Mouse (Mus musculus): ENCODE results near the gene Eif3l. TPM values are rescaled to one million over a fixed set of nuclear protein-coding genes. Genes with fewer than 3 reads are reported as not detected.

The Eif3l gene
- total and polyA plus RNA-seq, 3 experiments, result 301 to 442 (median 394) TPM

- TF ChIP-seq ZC3H11A (IDR thresholded peaks at IDR 0.05; ENCODE audit: low read depth, low read length) (no peak), CHD2 (IDR thresholded peaks at IDR 0.05; ENCODE audit: low read length) (no peak), RAD21 (IDR thresholded peaks at IDR 0.05; ENCODE audit: low read depth, low read length) (no peak)
Measured at GRCm38 (mm10) chr15:79140866-79141565, 66.0 kb downstream of the Eif3l start, which contains the start of the genes Polr2f and 1700088E04Rik (continued).

GRCm38 (mm10) chr15:79141566-79141917, 66.6 kb downstream of the Eif3l start:
- no peak for DNase-seq (ENCODE audit: low read depth, low spot score)
- TF ChIP-seq ETS1 (IDR thresholded peaks at IDR 0.05; ENCODE audit: low read depth, low read length) (0 out of 2 replicates have a peak, but pooled peaks have one; percentile 7), NELFE (IDR thresholded peaks at IDR 0.05; ENCODE audit: low read depth, low read length) (no peak)
- peak overlapping the region; percentile 84 to 88 for H3K4me3 ChIP-seq (ENCODE audit: control insufficient read depth in 1 of 2, insufficient read depth in 1 of 2, low read depth in 2 of 2, low read length in 2 of 2)

GRCm38 (mm10) chr15:79143316-79143715, 68.3 kb downstream of the Eif3l start:
- no peak for DNase-seq (ENCODE audit: low read depth, low spot score)
- Histone ChIP-seq H3K4me1 (ENCODE audit: control insufficient read depth in 1 of 2, insufficient read depth in 2 of 2, low read length in 2 of 2) (peaks cover 3 to 9% of the 10 kb centered on the region in 2 experiments; a peak in 2 of 4 replicates), H3K79me2 (ENCODE audit: control insufficient read depth, insufficient read depth, low read length, poor library complexity) (peaks cover 23% of the 10 kb centered on the region), H3K9ac (ENCODE audit: control insufficient read depth, low read depth, low read length, poor library complexity, severe bottlenecking) (no peak overlapping the region), H3K27me3 (ENCODE audit: control insufficient read depth in 1 of 2, insufficient read depth in 2 of 2, low read length in 2 of 2) (no peaks in the 10 kb centered on the region), H3K36me3 (ENCODE audit: control insufficient read depth in 1 of 2, insufficient read depth in 2 of 2, low read length in 2 of 2) (peaks cover 3 to 6% of the 10 kb centered on the region in 2 experiments; a peak in 3 of 4 replicates), H3K4me3 (ENCODE audit: control insufficient read depth in 1 of 2, insufficient read depth in 1 of 2, low read depth in 2 of 2, low read length in 2 of 2) (no peak overlapping the region), H3K27ac (ENCODE audit: control insufficient read depth, low read depth, low read length) (no peak overlapping the region), H3K9me3 (replicated peaks; ENCODE audit: insufficient read depth, low read length) (no peaks in the 10 kb centered on the region)
- TF ChIP-seq USF1 (IDR thresholded peaks at IDR 0.05; ENCODE audit: low read depth, low read length) (no peak), MXI1 (IDR thresholded peaks at IDR 0.05; ENCODE audit: low read depth, low read length) (no peak), ZKSCAN1 (IDR thresholded peaks at IDR 0.05; ENCODE audit: low read depth, low read length) (no peak), SIN3A (IDR thresholded peaks at IDR 0.05; ENCODE audit: low read length) (no peak), MYC (IDR thresholded peaks at IDR 0.05; ENCODE audit: low read depth, low read length) (no peak), MAZ (IDR thresholded peaks at IDR 0.05; ENCODE audit: low read depth, low read length) (no peak), MAFK (IDR thresholded peaks at IDR 0.05; ENCODE audit: borderline replicate concordance, low read depth, low read length) (no peak), TCF12 (IDR thresholded peaks at IDR 0.05; ENCODE audit: low read depth, low read length) (no peak), GABPA (IDR thresholded peaks at IDR 0.05; ENCODE audit: low read depth, low read length) (no peak), POLR2A (IDR thresholded peaks at IDR 0.05; ENCODE audit: control insufficient read depth in 1 of 2, insufficient read depth in 1 of 2, low read depth in 1 of 2, low read length in 2 of 2, poor library complexity in 1 of 2) (no peak), NELFE (IDR thresholded peaks at IDR 0.05; ENCODE audit: low read depth, low read length) (no peak), BHLHE40 (IDR thresholded peaks at IDR 0.05; ENCODE audit: borderline replicate concordance, low read depth, low read length) (no peak), E2F4 (IDR thresholded peaks at IDR 0.05; ENCODE audit: borderline replicate concordance, low read depth, low read length) (no peak)

More at GRCm38 (mm10) chr15:79141566-79141917, 66.6 kb downstream of the Eif3l start:
- Histone ChIP-seq H3K27me3 (ENCODE audit: control insufficient read depth in 1 of 2, insufficient read depth in 2 of 2, low read length in 2 of 2) (no peaks in the 10 kb centered on the region), H3K36me3 (ENCODE audit: control insufficient read depth in 1 of 2, insufficient read depth in 2 of 2, low read length in 2 of 2) (peaks cover 3 to 6% of the 10 kb centered on the region in 2 experiments; a peak in 3 of 4 replicates), H3K9me3 (replicated peaks; ENCODE audit: insufficient read depth, low read length) (no peaks in the 10 kb centered on the region), H3K79me2 (ENCODE audit: control insufficient read depth, insufficient read depth, low read length, poor library complexity) (peaks cover 23% of the 10 kb centered on the region), H3K9ac (ENCODE audit: control insufficient read depth, low read depth, low read length, poor library complexity, severe bottlenecking) (peak overlapping the region; percentile 85), H3K4me1 (ENCODE audit: control insufficient read depth in 1 of 2, insufficient read depth in 2 of 2, low read length in 2 of 2) (peaks cover 3 to 9% of the 10 kb centered on the region in 2 experiments; a peak in 2 of 4 replicates), H3K27ac (ENCODE audit: control insufficient read depth, low read depth, low read length) (peak overlapping the region; percentile 45)

Other genes with a start within 250 kb of the Eif3l start
- gene Cdc42ep1, start 232.6 kb upstream of the Eif3l start, total RNA-seq (2012; rRNA removed), result 0.04 TPM in 1 of 2 replicates, not detected in the other
- 1 to 10 TPM in 1 of 2 experiments, not detected in 1; 1.7 TPM for gene Cdc42ep1, start 232.6 kb upstream of the Eif3l start, polyA plus RNA-seq (2012; ENCODE audit: insufficient read depth in 1 of 2, insufficient read length in 2 of 2, low read depth in 1 of 2, low replicate concordance in 2 of 2, missing spikeins in 1 of 2)
- gene Lgals2, start 219.7 kb upstream of the Eif3l start, total RNA-seq (2012; rRNA removed), result not detected in 2 replicates
- gene Lgals2, start 219.7 kb upstream of the Eif3l start, polyA plus RNA-seq (2012; ENCODE audit: insufficient read depth in 1 of 2, insufficient read length in 2 of 2, low read depth in 1 of 2, low replicate concordance in 2 of 2, missing spikeins in 1 of 2), result not detected
- gene Gga1, start 198.0 kb upstream of the Eif3l start, total RNA-seq (2012; rRNA removed), result 16.1 and 18.2 TPM in 2 replicates
- gene Gga1, start 198.0 kb upstream of the Eif3l start, polyA plus RNA-seq (2012; ENCODE audit: insufficient read depth in 1 of 2, insufficient read length in 2 of 2, low read depth in 1 of 2, low replicate concordance in 2 of 2, missing spikeins in 1 of 2), result 10 to 100 TPM in 1 of 2 experiments, not detected in 1; 48.1 TPM
- 0.27 TPM in 1 of 2 replicates, not detected in the other for gene Gm49510, start 175.5 kb upstream of the Eif3l start, total RNA-seq (2012; rRNA removed)
- gene Gm49510, start 175.5 kb upstream of the Eif3l start, polyA plus RNA-seq (2012; ENCODE audit: insufficient read depth in 1 of 2, insufficient read length in 2 of 2, low read depth in 1 of 2, low replicate concordance in 2 of 2, missing spikeins in 1 of 2), result under 1 TPM in 1 of 2 experiments, not detected in 1; 0.17 TPM
- gene Sh3bp1, start 175.4 kb upstream of the Eif3l start, total RNA-seq (2012; rRNA removed), result 17.1 and 21.0 TPM in 2 replicates
- 10 to 100 TPM in 1 of 2 experiments, not detected in 1; 80.2 TPM for gene Sh3bp1, start 175.4 kb upstream of the Eif3l start, polyA plus RNA-seq (2012; ENCODE audit: insufficient read depth in 1 of 2, insufficient read length in 2 of 2, low read depth in 1 of 2, low replicate concordance in 2 of 2, missing spikeins in 1 of 2)
- 16.7 and 21.5 TPM in 2 replicates for gene Pdxp, start 161.3 kb upstream of the Eif3l start, total RNA-seq (2012; rRNA removed)
- gene Pdxp, start 161.3 kb upstream of the Eif3l start, polyA plus RNA-seq (2012; ENCODE audit: insufficient read depth in 1 of 2, insufficient read length in 2 of 2, low read depth in 1 of 2, low replicate concordance in 2 of 2, missing spikeins in 1 of 2), result 10 to 100 TPM in 1 of 2 experiments, not detected in 1; 25.4 TPM
- gene Lgals1, start 148.5 kb upstream of the Eif3l start, total RNA-seq (2012; rRNA removed), result 974 and 1,054 TPM in 2 replicates
- 1,000 to 10,000 TPM in 1 of 2 experiments, 100 to 1,000 TPM in 1; 646 to 1,010 TPM for gene Lgals1, start 148.5 kb upstream of the Eif3l start, polyA plus RNA-seq (2012; ENCODE audit: insufficient read depth in 1 of 2, insufficient read length in 2 of 2, low read depth in 1 of 2, low replicate concordance in 2 of 2, missing spikeins in 1 of 2)
- 39.0 and 40.8 TPM in 2 replicates for gene Nol12, start 140.2 kb upstream of the Eif3l start, total RNA-seq (2012; rRNA removed)
- 100 to 1,000 TPM in 1 of 2 experiments, not detected in 1; 127 TPM for gene Nol12, start 140.2 kb upstream of the Eif3l start, polyA plus RNA-seq (2012; ENCODE audit: insufficient read depth in 1 of 2, insufficient read length in 2 of 2, low read depth in 1 of 2, low replicate concordance in 2 of 2, missing spikeins in 1 of 2)
- 18.4 and 21.3 TPM in 2 replicates for gene Triobp, start 127.5 kb upstream of the Eif3l start, total RNA-seq (2012; rRNA removed)
- gene Triobp, start 127.5 kb upstream of the Eif3l start, polyA plus RNA-seq (2012; ENCODE audit: insufficient read depth in 1 of 2, insufficient read length in 2 of 2, low read depth in 1 of 2, low replicate concordance in 2 of 2, missing spikeins in 1 of 2), result 10 to 100 TPM in 1 of 2 experiments, not detected in 1; 31.3 TPM
- gene H1f0, start 46.7 kb upstream of the Eif3l start, total RNA-seq (2012; rRNA removed), result 28.2 and 33.5 TPM in 2 replicates
- gene H1f0, start 46.7 kb upstream of the Eif3l start, polyA plus RNA-seq (2012; ENCODE audit: insufficient read depth in 1 of 2, insufficient read length in 2 of 2, low read depth in 1 of 2, low replicate concordance in 2 of 2, missing spikeins in 1 of 2), result 100 to 1,000 TPM in 1 of 2 experiments, 10 to 100 TPM in 1; 46.8 to 213 TPM
- gene Galr3, start 33.3 kb upstream of the Eif3l start, total RNA-seq (2012; rRNA removed), result 2.5 and 2.6 TPM in 2 replicates
- gene Galr3, start 33.3 kb upstream of the Eif3l start, polyA plus RNA-seq (2012; ENCODE audit: insufficient read depth in 1 of 2, insufficient read length in 2 of 2, low read depth in 1 of 2, low replicate concordance in 2 of 2, missing spikeins in 1 of 2), result 1 to 10 TPM in 1 of 2 experiments, not detected in 1; 4.5 TPM
- 42.3 and 43.4 TPM in 2 replicates for gene Ankrd54, start 12.3 kb upstream of the Eif3l start, total RNA-seq (2012; rRNA removed)
- gene Ankrd54, start 12.3 kb upstream of the Eif3l start, polyA plus RNA-seq (2012; ENCODE audit: insufficient read depth in 1 of 2, insufficient read length in 2 of 2, low read depth in 1 of 2, low replicate concordance in 2 of 2, missing spikeins in 1 of 2), result 10 to 100 TPM in 1 of 2 experiments, not detected in 1; 62.2 TPM
- 4.1 and 4.8 TPM in 2 replicates for gene Micall1, start 33.7 kb downstream of the Eif3l start, total RNA-seq (2012; rRNA removed)
- gene Micall1, start 33.7 kb downstream of the Eif3l start, polyA plus RNA-seq (2012; ENCODE audit: insufficient read depth in 1 of 2, insufficient read length in 2 of 2, low read depth in 1 of 2, low replicate concordance in 2 of 2, missing spikeins in 1 of 2), result 10 to 100 TPM in 1 of 2 experiments, not detected in 1; 13.5 TPM
- gene Polr2f, start 65.8 kb downstream of the Eif3l start, total RNA-seq (2012; rRNA removed), result 362 and 423 TPM in 2 replicates
- 100 to 1,000 TPM in 1 of 2 experiments, not detected in 1; 510 TPM for gene Polr2f, start 65.8 kb downstream of the Eif3l start, polyA plus RNA-seq (2012; ENCODE audit: insufficient read depth in 1 of 2, insufficient read length in 2 of 2, low read depth in 1 of 2, low replicate concordance in 2 of 2, missing spikeins in 1 of 2)
- 4.0 and 4.9 TPM in 2 replicates for gene 1700088E04Rik, start 66.1 kb downstream of the Eif3l start, total RNA-seq (2012; rRNA removed)
- gene 1700088E04Rik, start 66.1 kb downstream of the Eif3l start, polyA plus RNA-seq (2012; ENCODE audit: insufficient read depth in 1 of 2, insufficient read length in 2 of 2, low read depth in 1 of 2, low replicate concordance in 2 of 2, missing spikeins in 1 of 2), result 1 to 10 TPM in 1 of 2 experiments, not detected in 1; 9.3 TPM
- gene Sox10, start 90.1 kb downstream of the Eif3l start, total RNA-seq (2012; rRNA removed), result not detected in 2 replicates
- not detected for gene Sox10, start 90.1 kb downstream of the Eif3l start, polyA plus RNA-seq (2012; ENCODE audit: insufficient read depth in 1 of 2, insufficient read length in 2 of 2, low read depth in 1 of 2, low replicate concordance in 2 of 2, missing spikeins in 1 of 2)
- gene Pick1, start 154.0 kb downstream of the Eif3l start, total RNA-seq (2012; rRNA removed), result 17.6 and 20.8 TPM in 2 replicates
- gene Pick1, start 154.0 kb downstream of the Eif3l start, polyA plus RNA-seq (2012; ENCODE audit: insufficient read depth in 1 of 2, insufficient read length in 2 of 2, low read depth in 1 of 2, low replicate concordance in 2 of 2, missing spikeins in 1 of 2), result 10 to 100 TPM in 1 of 2 experiments, not detected in 1; 24.3 TPM
- 0.12 and 0.16 TPM in 2 replicates for gene Gm49486, start 154.2 kb downstream of the Eif3l start, total RNA-seq (2012; rRNA removed)
- under 1 TPM in 1 of 2 experiments, not detected in 1; 0.46 TPM for gene Gm49486, start 154.2 kb downstream of the Eif3l start, polyA plus RNA-seq (2012; ENCODE audit: insufficient read depth in 1 of 2, insufficient read length in 2 of 2, low read depth in 1 of 2, low replicate concordance in 2 of 2, missing spikeins in 1 of 2)
- gene Slc16a8, start 179.6 kb downstream of the Eif3l start, total RNA-seq (2012; rRNA removed), result 0.15 TPM in 1 of 2 replicates, not detected in the other
- gene Slc16a8, start 179.6 kb downstream of the Eif3l start, polyA plus RNA-seq (2012; ENCODE audit: insufficient read depth in 1 of 2, insufficient read length in 2 of 2, low read depth in 1 of 2, low replicate concordance in 2 of 2, missing spikeins in 1 of 2), result under 1 TPM in 1 of 2 experiments, not detected in 1; 0.47 TPM
- 1.1 TPM in 1 of 2 replicates, not detected in the other for gene Baiap2l2, start 210.4 kb downstream of the Eif3l start, total RNA-seq (2012; rRNA removed)
- under 1 TPM in 1 of 2 experiments, not detected in 1; 0.60 TPM for gene Baiap2l2, start 210.4 kb downstream of the Eif3l start, polyA plus RNA-seq (2012; ENCODE audit: insufficient read depth in 1 of 2, insufficient read length in 2 of 2, low read depth in 1 of 2, low replicate concordance in 2 of 2, missing spikeins in 1 of 2)